Mouse (Mus musculus): Measurements from ENCODE around the gene Elfn1.

Gene Elfn1

DNA sequence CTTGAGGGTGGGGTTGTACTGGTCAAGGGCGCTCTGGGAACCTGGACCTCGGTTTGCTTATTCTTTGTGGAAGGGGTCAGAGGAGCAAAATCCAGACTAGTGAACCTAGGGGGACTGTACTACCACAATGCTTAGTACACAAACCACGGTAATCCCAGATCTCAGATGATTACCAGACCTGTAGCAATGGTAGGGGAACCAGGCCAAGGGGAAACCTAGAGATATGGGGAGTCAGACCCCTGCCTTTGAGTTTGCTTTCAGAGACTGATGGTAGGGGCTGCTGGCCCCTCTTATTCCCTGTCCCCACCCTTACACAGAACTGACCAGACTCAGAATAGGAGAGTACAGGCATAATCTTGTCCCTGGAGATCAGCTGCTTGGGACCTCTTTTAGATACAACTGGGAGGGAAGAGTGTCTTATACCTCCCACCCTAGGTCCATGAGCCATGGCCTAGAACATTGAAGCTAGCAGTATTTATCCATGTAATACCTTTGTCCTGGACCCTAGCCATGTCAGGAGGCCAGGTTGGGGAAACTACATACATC, 3.1 kb downstream of the Elfn1 start:
- in situ Hi-C loops (cut with MseI, MboI): no loop called here

DNA sequence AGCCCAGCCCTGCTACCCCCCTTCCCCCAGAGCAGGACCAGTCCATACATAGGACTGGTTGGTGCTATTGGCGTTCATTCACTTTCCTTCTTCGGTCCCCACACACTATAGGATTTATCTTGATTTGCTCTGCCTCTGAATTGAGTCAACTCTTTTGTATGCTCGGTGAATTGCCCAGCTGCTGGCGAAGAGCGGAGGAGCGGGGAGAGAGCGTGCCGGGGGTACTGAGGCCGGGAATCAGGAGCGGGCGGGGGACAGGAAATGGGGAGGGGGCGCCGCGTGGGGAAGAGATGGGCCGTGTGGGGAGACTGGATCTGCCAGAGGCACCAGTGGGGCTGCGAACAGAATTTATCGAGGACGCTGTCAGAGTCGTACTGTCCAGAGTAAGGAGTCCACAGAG, 3.8 kb downstream of the Elfn1 start:
- in situ Hi-C loops (cut with MseI, MboI): no loop called here

DNA sequence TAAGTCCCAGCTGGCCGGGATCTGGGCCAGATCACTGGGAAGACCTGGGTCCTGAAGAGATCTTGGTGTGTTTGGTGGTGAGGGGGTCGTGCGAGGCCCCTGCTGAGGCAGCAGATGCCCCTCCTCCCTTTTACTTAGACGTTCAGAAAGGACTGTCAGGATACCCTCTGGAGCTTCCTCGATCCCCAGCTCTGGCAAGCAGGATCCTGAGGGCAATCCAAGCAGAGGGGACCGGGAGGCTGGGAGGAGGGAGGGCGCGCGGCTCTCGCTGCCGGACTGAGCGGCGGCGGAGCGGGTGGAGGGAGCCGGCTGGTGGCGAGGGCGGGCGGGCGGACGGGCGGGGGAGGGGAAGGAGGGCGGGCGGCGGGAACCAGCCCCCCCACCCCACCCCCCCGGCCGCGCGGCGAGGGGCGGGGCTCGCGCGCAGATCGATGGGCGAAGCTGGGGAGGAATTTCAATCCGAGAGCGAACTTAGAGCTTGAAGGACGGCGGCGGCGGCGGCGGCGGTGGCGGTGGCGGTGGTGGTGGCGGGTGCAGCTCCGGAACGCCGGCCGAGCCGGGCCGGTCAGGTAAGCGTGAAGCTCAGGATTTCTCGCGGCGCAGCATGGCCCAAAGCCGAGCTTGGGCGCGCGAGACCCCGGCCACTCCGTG, 4.5 kb downstream of the Elfn1 start:
- in situ Hi-C loops (cut with MseI, MboI): no loop called here

DNA sequence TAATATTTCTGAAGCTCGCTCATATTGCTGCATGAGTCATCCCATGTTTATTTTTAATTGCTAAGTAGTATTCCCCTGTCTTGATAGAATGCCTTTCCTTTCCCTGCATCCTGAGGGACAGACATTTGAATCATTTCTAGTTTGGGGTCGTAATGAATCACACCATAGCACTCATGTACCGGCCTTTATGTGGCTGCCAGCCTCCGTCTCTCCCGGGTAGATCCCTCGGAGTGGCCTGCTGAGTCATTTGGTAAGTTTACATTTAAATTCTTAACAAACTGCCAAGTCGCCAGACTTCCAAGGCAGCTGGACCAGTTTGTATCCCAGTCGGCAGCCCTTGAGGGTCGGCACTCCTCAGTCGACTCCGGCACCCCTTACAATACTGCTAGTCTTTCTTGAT, 13.9 kb downstream of the Elfn1 start:
- in situ Hi-C loops (cut with MseI, MboI): no loop called here

DNA sequence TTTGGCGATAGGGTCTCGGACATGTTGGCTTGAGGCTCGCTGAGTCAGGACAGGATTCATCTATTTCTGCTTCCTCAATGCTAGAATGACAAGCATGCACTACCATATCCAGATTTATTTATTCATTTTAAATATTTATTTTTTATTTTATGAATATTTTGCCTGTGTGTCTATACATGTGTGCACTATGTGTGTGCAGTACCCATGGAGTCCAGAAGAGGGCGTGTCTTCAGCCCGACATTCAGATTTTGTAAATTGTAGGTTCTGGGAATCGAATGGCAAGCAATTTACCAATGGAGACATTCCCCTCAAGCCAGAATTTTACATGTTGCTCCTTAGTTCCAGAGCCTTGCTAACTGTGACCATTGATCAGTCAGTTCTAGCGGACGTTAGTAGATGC, 16.1 kb downstream of the Elfn1 start:
- in situ Hi-C loops (cut with MseI, MboI): no loop called here

DNA sequence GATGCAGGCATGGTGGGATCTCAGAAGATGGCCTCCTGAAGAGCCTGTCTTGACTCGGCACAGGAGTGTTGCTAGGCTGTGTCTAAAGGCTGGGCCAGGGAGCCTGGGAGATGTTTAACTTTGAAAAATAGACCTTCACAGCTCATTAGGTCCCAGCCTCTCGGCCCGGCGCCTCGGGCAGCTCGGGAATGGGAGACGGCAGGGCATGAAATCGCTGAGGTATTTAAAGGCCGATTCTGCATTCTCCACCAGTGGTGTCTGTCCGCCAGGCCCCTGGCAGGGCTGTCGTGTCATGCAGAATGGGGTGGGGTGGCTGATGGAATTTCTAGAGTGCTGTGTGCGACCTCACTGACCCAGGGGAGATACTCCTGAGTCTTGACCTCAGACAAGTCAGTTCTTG, 22.4 kb downstream of the Elfn1 start:
- in situ Hi-C loops (cut with MseI, MboI): no loop called here

DNA sequence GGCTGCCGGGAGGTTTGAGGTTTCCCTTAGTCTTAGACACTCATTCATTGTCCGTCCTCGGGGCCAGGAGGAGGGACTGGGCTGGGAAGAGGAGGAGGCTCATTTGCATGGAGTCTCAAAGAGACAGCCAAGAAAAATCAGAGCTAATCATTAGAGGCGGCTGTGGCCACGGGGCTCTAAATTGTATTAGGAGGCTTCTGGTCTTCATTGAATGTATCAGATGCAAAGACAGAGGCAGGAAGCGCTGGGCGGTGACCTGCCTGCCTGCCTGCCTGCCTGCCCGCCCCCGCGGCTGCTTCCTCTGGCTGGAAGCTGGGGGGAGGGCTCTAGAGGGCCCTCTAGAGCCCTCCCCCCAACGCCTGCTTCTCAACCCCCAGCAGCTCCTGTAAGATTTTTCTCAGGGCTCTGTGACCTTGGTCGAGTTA, 23.2 kb downstream of the Elfn1 start:
- in situ Hi-C loops (cut with MseI, MboI): no loop called here

DNA sequence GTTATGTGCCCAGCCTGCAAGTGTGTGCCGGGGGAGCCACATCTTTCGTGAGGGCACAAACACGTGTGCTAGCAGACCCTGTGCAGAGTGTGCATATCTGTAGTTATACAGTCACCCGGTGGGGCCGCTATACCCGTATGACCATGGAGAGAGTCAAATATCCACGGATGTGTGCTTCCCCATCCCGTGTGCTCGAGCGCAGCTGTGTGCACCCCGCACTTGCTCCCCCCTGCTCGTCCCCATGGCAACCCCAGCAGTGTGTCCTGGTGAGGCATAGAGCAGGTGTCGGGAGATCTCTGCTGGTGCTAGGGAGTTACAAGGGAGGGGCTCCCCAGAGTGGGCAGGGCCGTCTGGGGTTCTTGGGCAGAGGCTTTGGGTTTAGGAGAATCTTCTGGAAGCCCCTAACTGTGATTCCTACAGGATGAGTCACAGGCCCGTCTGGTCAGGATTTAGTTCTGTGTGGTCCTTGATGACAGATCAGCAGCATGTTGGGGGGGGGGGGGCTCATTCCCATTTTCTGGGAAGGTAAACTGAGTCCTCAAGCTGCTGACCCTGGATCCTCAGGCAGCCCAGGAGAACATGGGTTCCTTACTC, 24.3 kb downstream of the Elfn1 start:
- in situ Hi-C loops (cut with MseI, MboI): no loop called here

DNA sequence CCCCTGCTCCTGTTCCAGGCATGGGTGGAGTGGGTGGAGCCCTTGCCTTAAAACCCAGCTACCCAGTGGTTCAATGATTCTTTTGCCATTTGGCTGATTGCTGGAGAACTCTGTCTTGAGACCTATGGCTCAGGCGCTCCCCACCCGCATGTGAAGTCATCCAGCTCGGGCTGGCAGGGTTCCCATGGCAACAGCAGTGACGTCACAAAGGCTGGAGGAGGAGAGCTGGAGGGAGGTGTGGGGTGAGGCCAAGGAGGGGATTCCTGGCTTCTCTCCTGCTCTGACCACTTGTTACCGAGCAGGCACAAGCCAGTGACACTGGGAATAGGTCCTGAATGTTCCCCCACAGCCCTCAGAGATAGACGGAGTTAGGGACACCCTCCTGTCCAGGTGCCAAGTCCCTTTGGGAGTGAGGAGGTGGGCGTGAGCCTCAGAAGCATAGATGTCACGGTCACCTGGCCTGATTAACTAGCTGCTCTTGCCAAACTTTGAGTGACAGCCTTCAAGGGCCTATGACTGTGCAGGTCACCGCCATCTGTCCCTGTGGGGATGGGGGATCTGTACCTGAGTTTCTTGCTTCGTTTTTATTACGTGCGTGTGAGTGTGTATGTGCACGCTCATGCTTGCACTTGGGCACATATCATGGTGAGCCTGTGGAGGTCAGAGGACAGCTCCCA, 25.0 kb downstream of the Elfn1 start:
- in situ Hi-C loops (cut with MseI, MboI): no loop called here

DNA sequence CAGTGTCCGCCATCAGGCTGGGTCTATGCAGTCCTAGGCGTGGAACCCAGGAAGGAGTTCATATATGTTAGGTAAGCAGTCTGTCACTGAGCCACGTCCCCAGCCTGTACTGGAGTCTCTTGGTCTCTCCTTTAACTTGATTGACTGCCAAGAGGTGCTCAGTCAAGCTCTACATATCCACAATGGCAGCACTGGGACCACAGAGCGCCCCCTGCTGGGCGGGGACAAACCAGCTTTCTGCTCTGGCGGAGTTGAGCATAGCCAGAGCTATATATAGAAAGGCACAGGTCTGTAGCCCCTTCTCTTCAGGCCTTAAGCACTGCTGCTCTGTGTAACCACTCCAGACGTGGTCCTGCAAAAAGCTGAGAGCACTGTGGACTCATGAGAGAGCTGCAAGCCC, 25.7 kb downstream of the Elfn1 start:
- in situ Hi-C loops (cut with MseI, MboI): no loop called here

DNA sequence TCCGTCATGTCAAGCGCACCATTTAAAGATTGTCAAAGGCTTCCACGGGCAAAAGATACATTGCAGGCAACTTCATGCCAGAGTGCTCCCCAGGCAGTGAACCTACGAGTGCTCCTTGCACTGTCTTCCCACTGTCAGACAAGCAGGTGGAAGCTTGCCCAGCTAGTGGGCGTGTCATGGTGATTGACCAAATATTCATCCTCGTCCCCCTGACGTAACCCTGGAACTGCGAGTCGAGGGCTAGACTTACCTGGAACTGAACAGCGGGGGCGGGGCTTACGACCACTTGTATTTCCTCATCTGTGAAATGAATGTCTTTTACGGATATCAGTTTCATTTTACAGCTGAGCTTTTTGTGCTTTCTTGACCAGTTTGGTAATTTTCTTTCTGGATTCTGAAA, 28.7 kb downstream of the Elfn1 start:
- in situ Hi-C loops (cut with MseI, MboI): no loop called here

DNA sequence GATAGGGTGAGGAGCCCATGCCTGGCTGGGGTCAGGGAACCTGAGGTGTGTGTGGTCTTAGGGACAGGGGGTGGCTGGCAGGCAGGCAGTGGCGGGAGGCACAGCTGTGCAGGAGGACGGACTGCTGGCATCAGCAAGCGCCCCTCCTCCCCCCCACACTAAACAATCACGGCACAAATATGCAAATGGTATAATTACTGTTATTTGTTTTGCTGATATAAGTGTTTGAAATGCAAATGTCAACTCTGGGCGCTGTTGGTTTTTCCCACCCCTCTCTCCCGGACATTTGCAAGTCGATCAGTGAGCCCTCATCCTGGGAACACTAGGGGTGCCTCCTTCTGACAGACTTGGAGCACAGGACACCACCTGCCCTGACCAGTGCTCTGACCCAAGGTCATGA, 37.0 kb downstream of the Elfn1 start:
- in situ Hi-C loops (cut with MseI, MboI): no loop called here

DNA sequence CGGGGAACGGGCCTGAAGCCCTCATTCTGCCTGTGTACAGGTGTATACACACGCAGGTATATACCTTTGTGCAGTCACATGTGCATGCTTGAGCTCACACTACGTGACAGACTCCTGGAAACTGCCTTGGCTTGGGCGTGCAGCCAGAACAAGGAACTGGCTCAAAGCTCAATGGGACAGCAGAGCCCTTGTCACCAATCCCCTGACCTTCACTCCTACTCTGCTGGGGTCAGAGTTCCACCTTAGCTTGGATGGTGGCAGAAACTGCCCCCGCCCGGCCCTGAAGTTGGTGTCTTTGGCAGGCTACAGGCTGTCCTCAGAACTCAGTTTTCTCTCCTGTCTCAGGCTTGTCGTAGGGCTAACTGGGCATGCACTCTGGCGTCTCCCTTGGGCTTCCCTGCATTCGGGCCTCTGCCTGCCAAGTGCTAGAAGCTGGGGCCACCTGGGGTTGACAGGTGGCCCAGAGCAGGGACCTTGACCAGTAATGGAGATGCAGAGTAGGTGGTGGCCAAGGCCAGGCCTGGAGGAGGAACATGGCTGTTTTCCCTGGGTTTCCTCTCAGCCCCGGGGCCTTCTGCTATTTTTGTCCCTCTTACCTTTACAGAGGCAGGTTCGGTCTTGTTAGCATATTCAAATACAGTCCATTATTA, 38.1 kb downstream of the Elfn1 start:
- in situ Hi-C loops (cut with MseI, MboI): no loop called here

DNA sequence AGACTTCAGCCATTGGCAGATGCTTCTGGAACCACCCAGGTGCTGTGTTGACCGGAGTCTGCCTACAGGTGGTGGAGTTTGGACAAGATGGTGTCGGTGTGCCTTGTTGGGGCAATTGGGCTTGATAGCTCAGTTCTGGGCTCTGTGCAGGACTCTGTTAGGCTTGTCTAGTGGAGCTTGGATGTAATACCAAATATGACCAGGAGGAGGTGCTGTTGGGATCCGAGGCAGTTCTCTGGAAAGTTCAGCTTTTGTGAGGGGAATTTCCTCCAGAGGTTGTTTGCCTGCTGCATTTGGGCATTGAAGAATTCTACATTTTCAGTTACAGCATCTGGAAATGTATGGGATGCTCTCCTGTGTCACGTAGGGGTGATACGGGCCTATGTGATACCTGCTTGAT, 39.7 kb downstream of the Elfn1 start:
- in situ Hi-C loops (cut with MseI, MboI): no loop called here

DNA sequence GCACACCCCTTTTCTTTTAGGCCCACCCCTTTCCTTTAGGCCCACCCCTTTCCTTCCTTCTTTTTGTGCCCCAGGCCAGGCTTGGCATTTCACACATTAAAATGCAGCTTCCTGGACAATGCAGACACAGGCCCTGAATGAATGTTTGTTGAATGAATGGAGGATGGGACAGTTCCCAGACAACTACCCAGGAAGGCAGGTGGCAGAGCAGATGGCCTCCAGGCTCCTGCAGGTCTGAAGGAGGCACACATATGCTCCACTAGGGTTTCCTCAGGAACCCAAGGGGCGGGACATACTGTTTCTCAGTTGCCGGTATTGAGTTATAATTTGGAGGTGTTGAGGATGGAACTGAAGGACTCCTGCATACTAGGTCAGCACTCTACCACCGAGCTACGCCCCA, 40.8 kb downstream of the Elfn1 start:
- in situ Hi-C loops (cut with MseI, MboI): no loop called here

DNA sequence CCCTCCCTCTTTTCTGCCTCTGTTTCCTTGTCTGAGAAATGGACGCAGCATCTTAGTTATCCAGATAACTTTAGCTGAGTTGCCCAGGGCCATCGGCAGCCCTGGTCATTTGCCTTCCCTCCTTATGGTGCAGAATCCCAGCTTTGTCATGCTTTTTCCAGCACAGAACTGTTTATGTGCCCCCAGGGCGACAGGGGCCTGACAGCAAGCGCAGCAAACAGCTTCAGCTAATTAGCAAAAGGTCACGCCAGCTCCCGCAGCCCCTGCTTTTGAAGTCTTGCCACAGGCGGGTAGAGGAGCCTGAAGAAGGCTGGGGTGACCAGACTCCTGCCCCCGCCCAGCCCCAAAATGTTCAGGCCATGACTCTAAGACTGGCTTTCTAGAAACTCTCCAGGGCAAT, 41.6 kb downstream of the Elfn1 start:
- in situ Hi-C loops (cut with MseI, MboI): no loop called here

DNA sequence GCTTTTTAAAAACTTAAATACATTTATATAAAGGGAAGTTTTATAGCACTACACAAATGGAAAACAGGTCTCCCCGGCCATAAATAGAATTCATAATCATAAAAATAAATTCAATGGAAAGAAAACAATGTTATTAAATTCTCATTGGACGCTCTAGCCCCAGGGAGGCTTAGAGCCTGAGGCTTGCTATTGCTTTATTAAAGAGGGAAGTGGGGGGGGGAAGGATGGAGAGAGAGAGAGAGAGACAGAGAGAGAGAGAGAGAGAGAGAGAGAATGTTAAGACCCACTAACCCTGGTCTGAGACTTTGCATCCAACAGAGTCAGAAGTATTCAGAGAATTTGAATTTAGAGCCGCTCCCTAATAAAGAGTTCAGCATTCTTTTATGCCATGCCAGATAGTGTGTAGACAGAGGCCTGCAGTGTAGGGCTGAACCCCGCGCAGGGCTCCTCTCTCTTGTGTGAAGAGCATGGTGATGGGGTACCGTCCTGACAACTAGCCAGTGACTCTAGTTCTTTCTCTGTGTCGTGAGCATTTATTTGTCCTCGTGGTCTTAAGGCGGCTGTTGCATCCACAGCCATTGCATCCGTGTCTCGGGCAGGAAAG, 42.3 kb downstream of the Elfn1 start:
- in situ Hi-C loops (cut with MseI, MboI): no loop called here

DNA sequence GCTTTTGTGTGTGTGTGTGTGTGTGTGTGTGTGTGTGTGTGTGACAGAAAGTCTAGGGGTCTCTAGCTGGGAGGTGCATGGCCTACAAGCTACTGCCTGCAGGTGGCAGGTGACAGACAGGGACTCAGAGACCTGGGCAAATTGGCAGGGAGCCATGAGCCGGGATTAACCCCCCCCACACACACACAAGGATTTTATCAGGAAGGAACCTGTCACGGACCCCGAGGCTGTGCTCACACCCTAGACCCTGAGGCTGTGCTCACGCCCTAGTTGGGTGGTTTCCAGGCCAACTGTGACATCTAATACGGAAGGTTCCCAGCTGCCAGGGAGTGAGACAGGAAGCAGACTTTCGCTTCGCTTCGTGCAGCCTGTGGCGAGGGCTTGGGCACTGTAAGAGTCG, 49.1 kb downstream of the Elfn1 start:
- in situ Hi-C loops (cut with MseI, MboI): no loop called here

DNA sequence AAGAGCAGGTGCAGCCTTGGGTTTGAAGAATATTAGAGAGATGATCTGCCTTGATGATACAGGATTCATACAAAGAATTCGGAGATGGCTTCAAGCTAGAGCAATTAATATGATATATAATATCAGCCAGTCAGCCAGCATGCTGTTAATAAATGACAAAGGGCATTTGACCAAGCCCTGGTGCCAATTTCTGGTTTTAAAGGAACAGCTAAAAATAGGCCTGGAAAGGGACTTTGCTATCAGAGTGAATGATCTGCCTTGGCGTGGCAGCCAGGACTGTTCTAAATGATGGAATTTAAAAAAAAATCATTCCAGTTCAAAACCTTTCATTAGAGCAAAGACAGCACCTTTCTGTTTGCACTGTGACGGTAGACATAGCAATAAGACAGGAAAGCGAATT, 52.0 kb downstream of the Elfn1 start:
- in situ Hi-C loops (cut with MseI, MboI): no loop called here

DNA sequence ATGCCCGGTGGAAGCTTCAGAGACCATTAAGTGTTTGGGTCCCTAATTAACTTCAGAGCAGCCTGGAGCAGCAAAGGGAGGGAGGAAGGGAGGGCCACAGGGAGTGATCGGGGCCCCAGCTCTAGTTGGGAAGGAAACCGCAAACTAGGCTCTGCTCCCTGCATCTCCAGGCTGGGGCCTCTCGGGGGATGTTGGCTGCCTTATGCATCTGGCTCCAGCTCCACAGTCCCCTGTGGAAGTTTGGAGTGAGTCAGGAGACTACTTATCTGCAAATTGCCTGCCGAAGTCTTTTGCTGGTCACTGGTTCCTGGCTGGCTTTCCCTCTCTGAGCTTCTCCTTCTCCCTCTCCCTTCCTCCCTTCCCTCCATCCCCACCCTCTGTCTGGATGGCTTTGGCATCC, 56.6 kb downstream of the Elfn1 start:
- in situ Hi-C loops (cut with MseI, MboI): no loop called here

DNA sequence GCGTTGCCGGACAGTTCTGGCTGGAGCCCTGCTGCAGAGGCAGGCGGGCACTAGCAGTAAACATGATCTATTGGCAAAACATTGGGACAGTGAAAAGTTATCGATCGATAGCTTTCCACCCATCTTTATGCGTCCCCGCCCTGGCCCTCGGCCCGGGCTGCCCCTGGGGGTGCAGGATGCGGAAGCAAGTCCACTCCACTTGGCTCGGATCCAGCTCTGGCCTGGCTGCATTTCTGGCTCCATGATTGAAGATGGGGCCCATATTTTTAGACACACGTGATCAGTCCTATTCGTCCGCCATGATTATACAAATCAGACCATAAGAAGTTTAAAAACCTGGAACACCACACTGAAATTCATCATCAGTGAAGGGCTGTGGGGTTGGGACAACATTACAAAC, 57.9 kb downstream of the Elfn1 start:
- in situ Hi-C loops (cut with MseI, MboI): no loop called here
